Mouse (Mus musculus): ENCODE data around the gene Agr2. TPM values are rescaled to one million over a fixed set of nuclear protein-coding genes. Genes with fewer than 3 reads are reported as not detected.
A peak's percentile ranks its signal among the peaks of the same experiment; 100 is the strongest.

Agr2 gene
- polyA plus RNA-seq, 1 experiment from 2014 or later, result not detected

DNA sequence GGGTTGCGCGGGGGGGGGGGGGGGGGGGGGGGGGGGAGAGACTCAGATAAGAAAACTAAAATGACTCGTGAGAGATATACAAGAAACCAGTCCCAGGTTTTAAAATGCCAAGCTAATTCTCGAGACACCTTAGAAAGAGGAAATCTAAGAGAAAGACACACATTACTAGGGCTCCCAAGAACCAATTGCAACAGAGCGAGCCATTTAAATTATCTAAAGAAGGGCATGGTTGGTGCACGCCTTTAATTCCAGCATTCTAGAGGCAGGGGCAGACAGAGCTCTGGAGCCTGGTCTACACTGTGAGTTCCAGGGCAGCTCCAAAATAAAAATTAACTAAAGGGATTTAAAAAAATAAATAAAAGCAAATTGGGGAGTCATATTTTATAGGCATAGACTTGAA, 37.0 kb downstream of the Agr2 start:
- no peaks in the 10 kb centered on the region for H3K27me3 ChIP-seq (ENCODE audit: control insufficient read depth, insufficient read depth, low read length)
- H3K9ac ChIP-seq (ENCODE audit: low read length), result no peak overlapping the region
- ATAC-seq (ENCODE audit: insufficient number of reproducible peaks, low FRiP score, low TSS enrichment, low read depth) (no peak), DNase-seq (ENCODE audit: low spot score) (no peak)
- H3K36me3 ChIP-seq (ENCODE audit: control insufficient read depth, insufficient read depth, low read length), result no peaks in the 10 kb centered on the region
- no peaks in the 10 kb centered on the region for H3K9me3 ChIP-seq (ENCODE audit: control insufficient read depth, low read length)
- no peak overlapping the region for H3K4me3 ChIP-seq (ENCODE audit: low read depth, low read length)
- no peaks in the 10 kb centered on the region for H3K4me1 ChIP-seq (ENCODE audit: control insufficient read depth, insufficient read depth, low read length)
- WGBS, result 85% methylated on average over 4 of the region's 6 CpGs
- no peak overlapping the region for H3K27ac ChIP-seq (replicated peaks; ENCODE audit: low read depth, low read length)
- H3K4me2 ChIP-seq (ENCODE audit: low read depth, severe bottlenecking), result no peak overlapping the region

- H3K9ac ChIP-seq (ENCODE audit: low read length), result no peak overlapping the region
- no peak for DNase-seq (ENCODE audit: low spot score)
- no peaks in the 10 kb centered on the region for H3K4me1 ChIP-seq (ENCODE audit: control insufficient read depth, insufficient read depth, low read length)
- H3K27me3 ChIP-seq (ENCODE audit: control insufficient read depth, insufficient read depth, low read length), result no peaks in the 10 kb centered on the region
- no peaks in the 10 kb centered on the region for H3K9me3 ChIP-seq (ENCODE audit: control insufficient read depth, low read length)
- 91% methylated on average over 12 of the region's 12 CpGs for WGBS
- no peak overlapping the region for H3K4me2 ChIP-seq (ENCODE audit: low read depth, severe bottlenecking)
- H3K36me3 ChIP-seq (ENCODE audit: control insufficient read depth, insufficient read depth, low read length), result no peaks in the 10 kb centered on the region
- ATAC-seq (ENCODE audit: insufficient number of reproducible peaks, low FRiP score, low TSS enrichment, low read depth), result no peak
- no peak overlapping the region for H3K27ac ChIP-seq (replicated peaks; ENCODE audit: low read depth, low read length)
- H3K4me3 ChIP-seq (ENCODE audit: low read depth, low read length), result no peak overlapping the region
These were observed 38.1 kb downstream of the Agr2 start for GRCm38 (mm10) chr12:36030660-36031363.

DNA sequence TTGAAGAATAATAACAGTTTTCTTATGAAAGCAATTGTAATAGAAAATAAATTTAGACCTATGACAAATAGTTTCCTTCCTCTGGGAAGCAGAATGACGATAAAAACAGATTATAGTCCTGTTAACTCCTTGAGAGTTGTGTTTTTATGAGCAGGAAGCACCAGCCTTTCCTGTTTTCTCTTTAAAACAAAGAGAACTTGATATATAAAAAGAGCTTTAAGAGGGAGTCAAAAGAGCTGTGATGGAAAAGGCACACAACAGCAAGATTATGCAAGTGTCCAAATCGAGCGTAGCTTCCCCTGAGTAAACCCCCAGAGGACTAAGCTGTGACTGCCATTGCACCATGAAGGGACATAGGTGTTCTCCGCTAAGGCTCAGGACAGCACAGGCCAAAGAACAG, 39.7 kb downstream of the Agr2 start:
- Histone ChIP-seq H3K4me2 (ENCODE audit: low read depth, severe bottlenecking) (no peak overlapping the region), H3K27ac (replicated peaks; ENCODE audit: low read depth, low read length) (no peak overlapping the region), H3K27me3 (ENCODE audit: control insufficient read depth, insufficient read depth, low read length) (no peaks in the 10 kb centered on the region), H3K36me3 (ENCODE audit: control insufficient read depth, insufficient read depth, low read length) (no peaks in the 10 kb centered on the region), H3K4me3 (ENCODE audit: low read depth, low read length) (no peak overlapping the region), H3K4me1 (ENCODE audit: control insufficient read depth, insufficient read depth, low read length) (no peaks in the 10 kb centered on the region), H3K9me3 (ENCODE audit: control insufficient read depth, low read length) (no peaks in the 10 kb centered on the region), H3K9ac (ENCODE audit: low read length) (no peak overlapping the region)
- 67% methylated on average over 4 of the region's 4 CpGs for WGBS
- ATAC-seq (ENCODE audit: insufficient number of reproducible peaks, low FRiP score, low TSS enrichment, low read depth) (no peak), DNase-seq (ENCODE audit: low spot score) (no peak)

GRCm38 (mm10) chr12:36035501-36035900, 42.8 kb downstream of the Agr2 start:
- H3K9ac ChIP-seq (ENCODE audit: low read length), result no peak overlapping the region
- DNase-seq (ENCODE audit: low spot score) (peak; percentile 5), ATAC-seq (ENCODE audit: insufficient number of reproducible peaks, low FRiP score, low TSS enrichment, low read depth) (no peak)
- no peaks in the 10 kb centered on the region for H3K9me3 ChIP-seq (ENCODE audit: control insufficient read depth, low read length)
- H3K4me2 ChIP-seq (ENCODE audit: low read depth, severe bottlenecking), result no peak overlapping the region
- 95% methylated on average over 6 of the region's 6 CpGs for WGBS
- H3K27ac ChIP-seq (replicated peaks; ENCODE audit: low read depth, low read length), result no peak overlapping the region
- no peaks in the 10 kb centered on the region for H3K4me1 ChIP-seq (ENCODE audit: control insufficient read depth, insufficient read depth, low read length)
- H3K4me3 ChIP-seq (ENCODE audit: low read depth, low read length), result no peak overlapping the region
- no peaks in the 10 kb centered on the region for H3K36me3 ChIP-seq (ENCODE audit: control insufficient read depth, insufficient read depth, low read length)
- H3K27me3 ChIP-seq (ENCODE audit: control insufficient read depth, insufficient read depth, low read length), result no peaks in the 10 kb centered on the region

DNA sequence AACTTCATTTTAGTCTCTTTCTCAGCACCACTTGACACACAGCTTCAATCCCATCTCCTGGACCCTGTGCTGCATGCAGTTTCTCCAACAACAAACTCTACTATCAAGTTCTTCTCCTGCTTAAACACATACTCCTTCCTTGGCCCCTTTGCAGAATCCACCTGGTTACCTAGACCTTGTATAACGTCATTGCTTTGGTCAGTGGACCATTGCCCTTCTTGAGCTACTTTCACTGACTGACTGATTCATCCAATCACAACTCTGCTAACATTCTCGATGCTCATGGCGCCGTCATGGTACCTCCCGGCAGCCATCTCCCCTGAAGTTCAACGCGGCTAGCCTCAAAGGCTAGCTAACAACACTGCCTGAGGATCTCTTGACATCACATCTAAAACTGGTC, 43.4 kb downstream of the Agr2 start:
- Histone ChIP-seq H3K36me3 (ENCODE audit: control insufficient read depth, insufficient read depth, low read length) (no peaks in the 10 kb centered on the region), H3K4me3 (ENCODE audit: low read depth, low read length) (no peak overlapping the region), H3K4me2 (ENCODE audit: low read depth, severe bottlenecking) (no peak overlapping the region), H3K27ac (replicated peaks; ENCODE audit: low read depth, low read length) (no peak overlapping the region), H3K4me1 (ENCODE audit: control insufficient read depth, insufficient read depth, low read length) (0 out of 2 replicates have a peak, but pooled peaks cover 2% of the 10 kb centered on the region), H3K9ac (ENCODE audit: low read length) (no peak overlapping the region), H3K27me3 (ENCODE audit: control insufficient read depth, insufficient read depth, low read length) (no peaks in the 10 kb centered on the region), H3K9me3 (ENCODE audit: control insufficient read depth, low read length) (no peaks in the 10 kb centered on the region)
- 91% methylated on average over 7 of the region's 7 CpGs for WGBS
- DNase-seq (ENCODE audit: low spot score) (peak; percentile 11), ATAC-seq (ENCODE audit: insufficient number of reproducible peaks, low FRiP score, low TSS enrichment, low read depth) (no peak)

- no peak for ATAC-seq (ENCODE audit: insufficient number of reproducible peaks, low FRiP score, low TSS enrichment, low read depth)
- H3K27ac ChIP-seq (replicated peaks; ENCODE audit: low read depth, low read length), result no peak overlapping the region
- WGBS, result 83% methylated on average over 10 of the region's 10 CpGs
These were observed 44.1 kb downstream of the Agr2 start for GRCm38 (mm10) chr12:36036776-36037175.

DNA sequence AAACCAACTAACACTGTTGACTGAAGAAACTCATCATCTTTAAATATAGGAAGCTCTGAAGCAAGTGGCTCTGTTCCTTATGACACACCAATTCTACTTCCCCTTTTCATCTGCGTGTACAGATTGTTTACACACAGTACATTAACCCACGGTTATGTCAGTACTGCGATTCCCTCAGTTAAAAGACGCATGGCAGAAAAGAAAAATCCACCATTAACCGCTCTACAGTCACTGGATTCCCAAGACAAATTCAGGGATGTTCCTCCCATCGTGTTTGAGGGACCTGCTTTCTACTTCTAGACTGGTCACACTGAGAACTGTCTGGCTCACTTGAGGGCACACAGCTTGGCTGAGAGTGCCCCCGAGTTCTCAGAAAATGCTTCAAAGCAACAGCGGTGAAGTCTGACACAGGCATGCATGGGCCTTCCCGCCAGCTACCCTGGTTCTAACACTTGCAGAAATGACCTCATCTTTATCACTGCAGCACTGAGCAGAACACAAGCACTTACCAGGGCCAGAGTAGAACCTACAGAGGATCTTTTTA, 46.9 kb downstream of the Agr2 start:
- Histone ChIP-seq H3K9me3 (ENCODE audit: control insufficient read depth, low read length) (no peaks in the 10 kb centered on the region), H3K27ac (replicated peaks; ENCODE audit: low read depth, low read length) (no peak overlapping the region), H3K9ac (ENCODE audit: low read length) (no peak overlapping the region), H3K4me2 (ENCODE audit: low read depth, severe bottlenecking) (no peak overlapping the region), H3K4me3 (ENCODE audit: low read depth, low read length) (no peak overlapping the region), H3K4me1 (ENCODE audit: control insufficient read depth, insufficient read depth, low read length) (0 out of 2 replicates have a peak, but pooled peaks cover 3% of the 10 kb centered on the region), H3K36me3 (ENCODE audit: control insufficient read depth, insufficient read depth, low read length) (no peaks in the 10 kb centered on the region), H3K27me3 (ENCODE audit: control insufficient read depth, insufficient read depth, low read length) (no peaks in the 10 kb centered on the region)
- no peak for ATAC-seq (ENCODE audit: insufficient number of reproducible peaks, low FRiP score, low TSS enrichment, low read depth)
- WGBS, result 84% methylated on average over 9 of the region's 9 CpGs
- DNase-seq (ENCODE audit: low spot score), result no peak

More at GRCm38 (mm10) chr12:36036776-36037175, 44.1 kb downstream of the Agr2 start:
- Histone ChIP-seq H3K4me2 (ENCODE audit: low read depth, severe bottlenecking) (no peak overlapping the region), H3K27me3 (ENCODE audit: control insufficient read depth, insufficient read depth, low read length) (no peaks in the 10 kb centered on the region), H3K9me3 (ENCODE audit: control insufficient read depth, low read length) (no peaks in the 10 kb centered on the region), H3K4me3 (ENCODE audit: low read depth, low read length) (no peak overlapping the region), H3K9ac (ENCODE audit: low read length) (no peak overlapping the region), H3K36me3 (ENCODE audit: control insufficient read depth, insufficient read depth, low read length) (no peaks in the 10 kb centered on the region), H3K4me1 (ENCODE audit: control insufficient read depth, insufficient read depth, low read length) (0 out of 2 replicates have a peak, but pooled peaks cover 3% of the 10 kb centered on the region)
- DNase-seq (ENCODE audit: low spot score), result no peak

DNA sequence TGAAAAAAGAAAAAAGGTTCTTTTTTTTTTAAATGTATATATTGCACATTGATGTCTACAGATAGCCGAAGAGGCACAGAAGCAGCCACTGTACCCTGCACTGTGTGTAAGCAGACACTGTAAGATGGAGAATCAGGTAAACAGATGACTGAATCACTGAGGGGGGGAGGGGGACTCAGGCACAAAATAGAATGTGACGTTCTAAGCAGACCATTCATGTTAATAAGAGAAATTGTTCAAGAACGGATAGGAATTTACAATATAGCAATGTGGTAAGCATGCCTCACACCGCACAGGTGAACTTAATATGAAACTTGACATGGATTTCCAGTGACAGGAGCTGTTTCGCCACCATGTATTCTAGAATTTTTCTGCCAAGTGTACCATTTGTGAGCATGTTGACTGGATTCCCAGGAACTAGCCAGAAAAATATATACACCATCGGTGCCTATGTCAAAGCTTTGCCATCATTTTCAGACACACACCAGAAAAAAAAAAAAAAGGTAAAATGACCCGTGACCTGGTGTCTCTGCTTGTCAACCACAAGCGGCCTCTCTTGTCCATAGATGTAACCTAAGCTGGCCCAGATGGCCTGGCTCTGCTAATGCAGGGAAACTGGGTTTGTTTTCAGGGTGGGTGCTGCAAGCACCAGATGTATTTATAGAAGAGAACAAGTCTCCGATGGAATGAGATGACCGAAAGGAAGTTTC, 48.0 kb downstream of the Agr2 start:
- Histone ChIP-seq H3K9me3 (ENCODE audit: control insufficient read depth, low read length) (no peaks in the 10 kb centered on the region), H3K27ac (replicated peaks; ENCODE audit: low read depth, low read length) (no peak overlapping the region), H3K36me3 (ENCODE audit: control insufficient read depth, insufficient read depth, low read length) (no peaks in the 10 kb centered on the region), H3K4me3 (ENCODE audit: low read depth, low read length) (no peak overlapping the region), H3K27me3 (ENCODE audit: control insufficient read depth, insufficient read depth, low read length) (no peaks in the 10 kb centered on the region), H3K9ac (ENCODE audit: low read length) (no peak overlapping the region), H3K4me2 (ENCODE audit: low read depth, severe bottlenecking) (peak overlapping the region; percentile 90; the same call in 1 of the 2 replicates), H3K4me1 (ENCODE audit: control insufficient read depth, insufficient read depth, low read length) (0 out of 2 replicates have a peak, but pooled peaks cover 3% of the 10 kb centered on the region)
- ATAC-seq (ENCODE audit: insufficient number of reproducible peaks, low FRiP score, low TSS enrichment, low read depth), result no peak
- 76% methylated on average over 10 of the region's 10 CpGs for WGBS
- DNase-seq (ENCODE audit: low spot score), result no peak
